Mouse (Mus musculus): Measurements from ENCODE around the gene Mfsd14b. TPM values are rescaled to one million over a fixed set of nuclear protein-coding genes. Genes with fewer than 3 reads are reported as not detected.
A peak's percentile ranks its signal among the peaks of the same experiment; 100 is the strongest.

Mfsd14b gene
- 58.6 and 67.2 TPM in 2 replicates for polyA plus RNA-seq (2014; fragmentation: Nextera tagmentation; extraction: Ambion mirVana)

GRCm38 (mm10) chr13:65112459-65113110 lies at the start of gene Mfsd14b:
Mfsd14b (minus strand) TSS chr13:65112975.
- H3K36me3 ChIP-seq (ENCODE audit: control insufficient read depth, insufficient read depth, low read length) = no peaks in the 10 kb centered on the region
- H3K4me1 ChIP-seq (ENCODE audit: control insufficient read depth, insufficient read depth, low read length) = peaks cover 11% of the 10 kb centered on the region
- DNase-seq (ENCODE audit: low spot score) (peak; percentile 98), ATAC-seq (ENCODE audit: low read depth) (peak; percentile 99)
- peak within 1 kb of the TSS; percentile 90 for H3K4me3 ChIP-seq (ENCODE audit: low read depth, low read length)
- no peaks in the 10 kb centered on the region for H3K27me3 ChIP-seq (replicated peaks; ENCODE audit: control insufficient read depth, insufficient read depth, low read length)
- peak within 1 kb of the TSS; percentile 97 for H3K9ac ChIP-seq (ENCODE audit: low read depth, low read length)
- peaks cover 13% of the 10 kb centered on the region for H3K9me3 ChIP-seq (ENCODE audit: control insufficient read depth, low read length)
- peak within 1 kb of the TSS; percentile 77 for H3K4me2 ChIP-seq (ENCODE audit: low read depth, low read length)
- H3K27ac ChIP-seq (replicated peaks; ENCODE audit: low read depth, low read length) = peak within 1 kb of the TSS; percentile 91
- under 1% methylated on average over 56 of the region's 60 CpGs for WGBS

- Histone ChIP-seq H3K9me3 (ENCODE audit: control insufficient read depth, low read length) (0 out of 2 replicates have a peak, but pooled peaks cover 5% of the 10 kb centered on the region), H3K27ac (replicated peaks; ENCODE audit: low read depth, low read length) (no peak within 1 kb of the TSS), H3K4me3 (ENCODE audit: low read depth, low read length) (no peak within 1 kb of the TSS), H3K36me3 (ENCODE audit: control insufficient read depth, insufficient read depth, low read length) (no peaks in the 10 kb centered on the region), H3K4me1 (ENCODE audit: control insufficient read depth, insufficient read depth, low read length) (no peaks in the 10 kb centered on the region), H3K9ac (ENCODE audit: low read depth, low read length) (no peak within 1 kb of the TSS), H3K4me2 (ENCODE audit: low read depth, low read length) (no peak within 1 kb of the TSS), H3K27me3 (replicated peaks; ENCODE audit: control insufficient read depth, insufficient read depth, low read length) (no peaks in the 10 kb centered on the region)
- DNase-seq (ENCODE audit: low spot score) = no peak
- ATAC-seq (ENCODE audit: low read depth) = no peak
- WGBS = 70% methylated on average over 1 of the region's 1 CpGs
These were observed 37.2 kb upstream of the Mfsd14b start, which contains the start of gene Olfr466 for GRCm38 (mm10) chr13:65149940-65150339. Olfr466 (plus strand) TSS chr13:65150240.

GRCm38 (mm10) chr13:65137789-65138188 lies 25.0 kb upstream of the Mfsd14b start, which contains the start of gene Olfr465-ps1:
Olfr465-ps1 (plus strand) TSS chr13:65138089.
- WGBS = 81% methylated on average over 4 of the region's 4 CpGs
- Histone ChIP-seq H3K9me3 (ENCODE audit: control insufficient read depth, low read length) (no peaks in the 10 kb centered on the region), H3K4me1 (ENCODE audit: control insufficient read depth, insufficient read depth, low read length) (no peaks in the 10 kb centered on the region), H3K27me3 (replicated peaks; ENCODE audit: control insufficient read depth, insufficient read depth, low read length) (no peaks in the 10 kb centered on the region), H3K27ac (replicated peaks; ENCODE audit: low read depth, low read length) (no peak within 1 kb of the TSS), H3K9ac (ENCODE audit: low read depth, low read length) (no peak within 1 kb of the TSS), H3K36me3 (ENCODE audit: control insufficient read depth, insufficient read depth, low read length) (no peaks in the 10 kb centered on the region), H3K4me2 (ENCODE audit: low read depth, low read length) (no peak within 1 kb of the TSS), H3K4me3 (ENCODE audit: low read depth, low read length) (no peak within 1 kb of the TSS)
- DNase-seq (ENCODE audit: low spot score) (no peak), ATAC-seq (ENCODE audit: low read depth) (no peak)

- Histone ChIP-seq H3K27ac (replicated peaks; ENCODE audit: low read depth, low read length) (no peak overlapping the region), H3K4me2 (ENCODE audit: low read depth, low read length) (no peak overlapping the region), H3K9ac (ENCODE audit: low read depth, low read length) (no peak overlapping the region), H3K27me3 (replicated peaks; ENCODE audit: control insufficient read depth, insufficient read depth, low read length) (no peaks in the 10 kb centered on the region), H3K4me3 (ENCODE audit: low read depth, low read length) (no peak overlapping the region), H3K36me3 (ENCODE audit: control insufficient read depth, insufficient read depth, low read length) (no peaks in the 10 kb centered on the region), H3K4me1 (ENCODE audit: control insufficient read depth, insufficient read depth, low read length) (no peaks in the 10 kb centered on the region), H3K9me3 (ENCODE audit: control insufficient read depth, low read length) (no peaks in the 10 kb centered on the region)
- DNase-seq (ENCODE audit: low spot score) (no peak), ATAC-seq (ENCODE audit: low read depth) (no peak)
- 64% methylated on average over 3 of the region's 3 CpGs for WGBS
These were observed 14.5 kb upstream of the Mfsd14b start for GRCm38 (mm10) chr13:65127063-65127847.

GRCm38 (mm10) chr13:65122111-65122510 lies 9.3 kb upstream of the Mfsd14b start:
- Histone ChIP-seq H3K27me3 (replicated peaks; ENCODE audit: control insufficient read depth, insufficient read depth, low read length) (no peaks in the 10 kb centered on the region), H3K9ac (ENCODE audit: low read depth, low read length) (no peak overlapping the region), H3K4me1 (ENCODE audit: control insufficient read depth, insufficient read depth, low read length) (no peaks in the 10 kb centered on the region), H3K9me3 (ENCODE audit: control insufficient read depth, low read length) (no peaks in the 10 kb centered on the region), H3K4me2 (ENCODE audit: low read depth, low read length) (no peak overlapping the region), H3K27ac (replicated peaks; ENCODE audit: low read depth, low read length) (no peak overlapping the region), H3K4me3 (ENCODE audit: low read depth, low read length) (no peak overlapping the region), H3K36me3 (ENCODE audit: control insufficient read depth, insufficient read depth, low read length) (no peaks in the 10 kb centered on the region)
- DNase-seq (ENCODE audit: low spot score) (no peak), ATAC-seq (ENCODE audit: low read depth) (no peak)
- WGBS = 79% methylated on average over 1 of the region's 1 CpGs

GRCm38 (mm10) chr13:65120984-65121383 lies 8.2 kb upstream of the Mfsd14b start:
- WGBS = 69% methylated on average over 3 of the region's 3 CpGs
- no peak for ATAC-seq (ENCODE audit: low read depth)
- no peaks in the 10 kb centered on the region for H3K36me3 ChIP-seq (ENCODE audit: control insufficient read depth, insufficient read depth, low read length)

GRCm38 (mm10) chr13:65113239-65113638 lies 464 bp upstream of the Mfsd14b start:
- peak; percentile 34 for ATAC-seq (ENCODE audit: low read depth)
- no peaks in the 10 kb centered on the region for H3K27me3 ChIP-seq (replicated peaks; ENCODE audit: control insufficient read depth, insufficient read depth, low read length)
- no peak for DNase-seq (ENCODE audit: low spot score)
- H3K9ac ChIP-seq (ENCODE audit: low read depth, low read length) = peak overlapping the region; percentile 97
- H3K4me1 ChIP-seq (ENCODE audit: control insufficient read depth, insufficient read depth, low read length) = peaks cover 11% of the 10 kb centered on the region
- H3K4me3 ChIP-seq (ENCODE audit: low read depth, low read length) = peak overlapping the region; percentile 90
- no peaks in the 10 kb centered on the region for H3K36me3 ChIP-seq (ENCODE audit: control insufficient read depth, insufficient read depth, low read length)
- H3K4me2 ChIP-seq (ENCODE audit: low read depth, low read length) = peak overlapping the region; percentile 77
- 57% methylated on average over 3 of the region's 3 CpGs for WGBS
- peaks cover 8% of the 10 kb centered on the region; the same call in 1 of the 2 replicates for H3K9me3 ChIP-seq (ENCODE audit: control insufficient read depth, low read length)
- H3K27ac ChIP-seq (replicated peaks; ENCODE audit: low read depth, low read length) = peak overlapping the region; percentile 91

More at GRCm38 (mm10) chr13:65120984-65121383, 8.2 kb upstream of the Mfsd14b start:
- Histone ChIP-seq H3K27ac (replicated peaks; ENCODE audit: low read depth, low read length) (no peak overlapping the region), H3K9me3 (ENCODE audit: control insufficient read depth, low read length) (no peaks in the 10 kb centered on the region), H3K27me3 (replicated peaks; ENCODE audit: control insufficient read depth, insufficient read depth, low read length) (no peaks in the 10 kb centered on the region), H3K4me1 (ENCODE audit: control insufficient read depth, insufficient read depth, low read length) (no peaks in the 10 kb centered on the region), H3K9ac (ENCODE audit: low read depth, low read length) (no peak overlapping the region), H3K4me3 (ENCODE audit: low read depth, low read length) (no peak overlapping the region), H3K4me2 (ENCODE audit: low read depth, low read length) (no peak overlapping the region)
- DNase-seq (ENCODE audit: low spot score) = no peak

- Histone ChIP-seq H3K4me1 (ENCODE audit: control insufficient read depth, insufficient read depth, low read length) (peaks cover 11% of the 10 kb centered on the region), H3K36me3 (ENCODE audit: control insufficient read depth, insufficient read depth, low read length) (no peaks in the 10 kb centered on the region), H3K9ac (ENCODE audit: low read depth, low read length) (peak overlapping the region; percentile 97), H3K4me2 (ENCODE audit: low read depth, low read length) (peak overlapping the region; percentile 77), H3K27me3 (replicated peaks; ENCODE audit: control insufficient read depth, insufficient read depth, low read length) (no peaks in the 10 kb centered on the region), H3K27ac (replicated peaks; ENCODE audit: low read depth, low read length) (peak overlapping the region; percentile 91), H3K4me3 (ENCODE audit: low read depth, low read length) (peak overlapping the region; percentile 90), H3K9me3 (ENCODE audit: control insufficient read depth, low read length) (peaks cover 18% of the 10 kb centered on the region)
- peak; percentile 10 for DNase-seq (ENCODE audit: low spot score)
- 1% methylated on average over 5 of the region's 5 CpGs for WGBS
- ATAC-seq (ENCODE audit: low read depth) = no peak
These were observed 814 bp downstream of the Mfsd14b start for GRCm38 (mm10) chr13:65111961-65112360.

Measured in embryonic facial prominence, embryonic 14.5 days (tissue).